Mouse (Mus musculus) WW6 (cell line): ENCODE data around the gene Adgrl3.
A peak's percentile ranks its signal among the peaks of the same experiment; 100 is the strongest.
"Not testable (repeated sequence)": the region's sequence is repeated elsewhere in the genome, so short reads cannot be mapped to it uniquely, and the experiment has no call there.

Experiments used
- DNase-seq: peaks from one replicate; pipeline ENCODE4 v3.0.0-alpha.2; 2013; ENCODE audit warnings: low read depth, low spot score

Gene Adgrl3

DNA sequence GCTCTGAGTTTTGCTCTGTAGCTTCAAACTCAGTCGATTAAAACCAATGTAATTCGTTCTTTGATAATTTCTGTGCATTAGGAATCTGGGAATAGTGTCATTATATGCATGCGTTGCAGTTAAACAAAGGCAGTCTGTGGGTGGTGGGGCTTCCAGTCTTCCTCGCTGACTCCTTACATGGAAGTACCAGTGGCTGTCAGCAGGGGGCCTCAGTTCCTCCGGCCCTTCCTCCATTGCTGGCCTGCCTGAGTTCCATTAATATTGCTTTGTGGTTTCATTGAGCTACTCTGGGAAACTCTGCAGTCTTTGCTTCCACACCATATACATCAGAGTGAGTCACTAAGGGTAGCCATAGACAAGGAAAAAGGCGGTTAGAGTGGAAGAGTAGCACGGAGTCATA, 356.1 kb downstream of the Adgrl3 start:
- DNase-seq: no peak

DNA sequence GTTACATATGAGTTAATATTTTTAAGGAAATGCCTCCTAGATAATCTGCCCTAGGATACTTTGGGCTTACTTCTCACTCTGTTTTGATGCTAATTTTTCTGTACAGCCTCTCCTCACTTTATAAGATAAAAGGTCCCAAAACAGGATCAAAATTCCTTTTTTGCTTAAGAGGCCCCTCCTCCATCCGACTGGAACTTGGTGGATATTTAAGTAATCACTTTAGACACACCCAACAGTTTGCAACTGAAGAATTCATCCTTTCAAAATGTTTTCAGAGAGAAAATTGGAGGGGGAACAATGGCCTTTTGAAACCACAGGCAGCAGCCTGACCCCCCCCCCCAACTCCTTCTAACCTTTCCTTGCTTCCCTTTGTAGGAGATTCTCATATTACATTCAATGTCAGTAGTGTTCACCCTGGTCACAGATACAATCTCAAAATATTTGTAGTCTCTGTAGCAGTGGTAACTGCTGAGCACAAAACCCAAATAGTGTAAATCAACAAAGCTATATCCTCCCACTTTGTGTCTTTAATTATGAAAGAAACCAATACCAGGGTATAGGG, 385.7 kb downstream of the Adgrl3 start:
- no peak for DNase-seq

DNA sequence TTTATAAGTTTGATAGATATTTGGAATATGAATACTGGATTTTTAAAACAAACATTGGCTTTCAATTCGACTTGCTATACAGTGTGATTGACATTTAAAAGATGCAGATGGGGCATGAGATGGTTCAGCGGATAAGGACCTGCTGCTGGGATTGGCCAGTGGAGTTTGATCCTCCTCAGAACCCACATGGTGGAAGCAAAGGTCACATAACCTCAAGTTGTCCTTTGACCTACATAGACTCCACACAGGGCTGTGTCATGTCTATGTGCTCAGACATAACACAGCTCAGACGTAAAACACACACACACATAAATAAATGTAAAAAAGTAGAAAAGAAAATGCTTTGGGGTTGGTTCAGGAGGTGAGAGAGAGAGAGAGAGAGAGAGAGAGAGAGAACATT, 397.4 kb downstream of the Adgrl3 start:
- DNase-seq: no peak

DNA sequence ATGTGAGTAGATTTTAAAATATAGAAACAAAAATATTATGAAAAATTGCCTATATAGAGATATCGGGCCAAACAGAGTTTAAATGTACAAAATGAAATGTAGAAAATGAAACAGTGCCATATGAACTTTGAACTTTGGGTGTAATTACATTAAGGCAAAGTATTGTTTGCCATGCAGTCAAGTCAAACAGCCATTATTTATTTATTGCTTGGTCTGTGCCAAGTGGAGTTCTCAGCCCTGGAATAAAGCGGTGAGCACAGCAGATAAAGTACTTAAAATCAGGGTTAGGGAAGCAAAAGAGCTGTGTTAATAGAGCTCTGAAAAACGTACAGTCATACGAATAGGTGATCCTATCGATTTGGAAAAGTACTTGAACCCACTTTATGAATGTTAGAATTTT, 407.5 kb downstream of the Adgrl3 start:
- DNase-seq: no peak

DNA sequence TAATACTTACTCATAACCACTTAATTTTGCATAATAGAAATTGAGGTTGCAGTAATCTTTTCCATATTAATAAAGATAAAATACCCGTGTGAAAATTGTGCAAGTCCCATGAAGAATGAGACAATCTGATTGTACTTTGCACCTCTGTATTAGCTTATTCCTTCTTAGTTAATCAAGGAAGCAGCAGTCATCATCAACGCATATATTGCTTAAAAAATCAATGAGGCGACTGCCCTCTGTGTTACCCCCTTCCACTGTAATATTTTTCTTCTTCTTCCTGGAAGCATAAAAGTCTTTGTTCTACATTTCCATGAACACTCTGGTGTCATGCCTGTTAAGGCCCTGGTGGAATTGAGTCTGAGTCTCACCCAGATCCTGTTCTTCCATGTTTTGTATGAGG, 416.4 kb downstream of the Adgrl3 start:
- DNase-seq: no peak

DNA sequence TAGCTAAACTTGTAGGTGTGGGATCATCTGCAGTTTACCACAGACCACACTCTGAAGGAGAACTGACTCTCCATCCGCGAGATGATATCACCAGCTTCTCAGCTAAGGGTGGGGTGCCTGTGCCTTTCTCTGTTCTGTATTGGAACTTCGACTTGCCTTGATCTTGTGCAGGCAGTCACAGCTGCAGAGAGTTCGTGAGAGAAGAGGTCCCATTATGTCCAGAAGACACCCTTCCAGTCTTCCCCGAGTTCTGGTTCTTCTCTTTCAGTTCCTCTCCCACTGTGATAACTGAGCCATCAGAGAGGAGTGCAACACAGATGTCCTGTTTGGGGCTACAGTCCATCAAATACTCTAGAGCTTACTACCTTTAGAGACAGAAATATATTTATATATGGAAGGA, 422.2 kb downstream of the Adgrl3 start:
- DNase-seq: no peak

DNA sequence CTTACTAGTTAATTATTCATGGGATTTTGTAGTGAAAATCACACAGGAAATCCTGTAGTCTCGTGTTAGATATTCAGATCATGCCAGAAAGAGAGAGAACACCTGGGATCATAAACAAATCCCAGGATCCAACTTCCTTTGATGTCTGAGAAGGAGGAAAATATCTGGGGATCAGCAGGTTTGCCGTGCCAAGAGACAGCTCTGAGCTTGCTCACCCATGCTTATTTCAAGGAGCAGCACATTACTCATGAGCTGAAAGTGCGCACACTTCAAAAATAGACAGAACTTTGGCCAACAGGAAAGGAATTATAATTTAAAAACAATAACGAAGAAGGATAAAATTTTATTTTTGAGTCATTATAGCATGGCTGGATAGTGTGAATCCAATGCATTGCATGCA, 446.0 kb downstream of the Adgrl3 start:
- DNase-seq: no peak

DNA sequence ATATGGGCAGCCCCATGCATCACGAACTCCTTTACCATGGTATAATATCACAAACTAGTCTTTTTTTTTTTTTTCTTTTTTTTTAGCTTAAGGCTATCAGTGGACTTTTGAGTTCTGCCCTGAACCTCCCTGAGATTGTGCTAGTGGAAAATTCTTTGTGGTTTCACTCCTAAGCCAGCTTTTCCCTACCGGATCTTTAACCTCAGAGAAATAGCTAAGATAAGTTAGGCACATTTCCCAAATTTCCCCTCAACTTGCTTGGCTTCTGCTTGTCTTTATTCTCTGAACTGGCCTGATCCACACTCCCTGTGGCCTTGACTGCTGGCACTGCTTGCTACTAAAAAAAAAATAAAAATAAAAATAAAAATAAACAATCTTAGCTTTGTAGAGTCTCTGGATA, 454.7 kb downstream of the Adgrl3 start:
- DNase-seq: no peak

DNA sequence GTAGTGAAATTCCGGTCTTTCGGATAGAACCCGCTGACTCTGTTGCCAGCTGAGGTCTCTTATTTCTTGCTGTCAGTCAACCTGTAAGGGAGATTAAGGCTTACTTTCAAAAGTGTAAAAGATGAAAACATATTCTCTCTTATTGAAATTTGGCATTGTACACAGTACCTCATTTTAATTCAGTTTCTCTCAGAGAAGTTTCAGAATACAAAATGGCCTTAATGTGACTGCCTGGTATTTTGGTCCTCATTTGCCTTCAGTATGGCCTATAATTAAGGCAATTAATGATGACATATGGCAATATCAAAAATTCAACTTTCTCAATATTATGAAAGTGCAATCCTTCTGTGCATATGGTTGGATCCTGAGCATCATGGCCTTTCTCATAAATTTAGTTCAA, 455.5 kb downstream of the Adgrl3 start:
- DNase-seq: no peak

DNA sequence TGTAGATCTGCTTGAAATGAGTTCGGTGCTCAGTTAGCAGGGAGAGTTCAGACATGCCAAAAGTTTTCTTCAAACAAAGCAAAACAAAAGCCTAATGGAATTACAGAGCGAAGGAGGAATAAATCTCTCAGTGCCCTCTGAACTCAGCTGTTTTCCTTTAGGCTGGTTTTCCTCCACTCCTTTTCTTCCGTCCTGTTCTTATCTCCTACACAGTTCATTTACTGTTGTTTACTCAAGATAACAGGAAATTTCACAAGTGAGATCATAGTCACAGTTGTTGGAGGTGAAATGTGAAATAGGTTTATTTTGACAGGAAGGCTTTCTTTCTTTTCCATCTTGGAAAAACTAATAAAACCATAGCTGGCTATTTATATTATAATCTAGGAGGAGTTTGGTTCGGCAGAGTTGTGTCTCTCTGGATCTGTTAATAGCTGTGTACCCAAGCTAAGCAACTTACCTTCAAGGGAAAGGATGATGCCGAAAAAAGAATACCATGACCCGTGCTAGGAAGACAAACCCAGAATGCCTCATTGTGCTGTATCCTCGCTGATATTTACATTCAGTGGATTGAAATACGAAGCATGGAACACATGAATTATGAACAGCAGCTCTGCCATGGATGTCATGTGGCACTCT, 456.2 kb downstream of the Adgrl3 start:
- no peak for DNase-seq

DNA sequence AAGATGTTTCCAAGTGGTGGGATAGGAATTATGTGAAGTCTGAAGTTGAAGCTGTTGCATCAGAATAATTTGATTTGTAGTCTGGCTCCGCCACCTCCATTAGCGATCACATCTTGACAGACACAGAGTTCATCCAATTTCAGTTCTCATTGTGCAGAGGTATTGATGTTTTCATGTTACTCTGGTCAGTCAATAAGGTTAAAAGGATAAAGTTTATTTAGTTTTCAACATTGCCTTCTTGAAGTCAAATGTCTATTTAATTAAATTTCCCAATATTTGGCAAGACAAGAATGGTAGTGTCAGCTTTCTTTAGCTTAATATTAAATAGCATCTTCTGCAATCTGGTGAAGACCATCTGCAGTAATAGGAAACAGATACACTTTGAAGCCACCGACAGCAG, 461.0 kb downstream of the Adgrl3 start:
- no peak for DNase-seq

DNA sequence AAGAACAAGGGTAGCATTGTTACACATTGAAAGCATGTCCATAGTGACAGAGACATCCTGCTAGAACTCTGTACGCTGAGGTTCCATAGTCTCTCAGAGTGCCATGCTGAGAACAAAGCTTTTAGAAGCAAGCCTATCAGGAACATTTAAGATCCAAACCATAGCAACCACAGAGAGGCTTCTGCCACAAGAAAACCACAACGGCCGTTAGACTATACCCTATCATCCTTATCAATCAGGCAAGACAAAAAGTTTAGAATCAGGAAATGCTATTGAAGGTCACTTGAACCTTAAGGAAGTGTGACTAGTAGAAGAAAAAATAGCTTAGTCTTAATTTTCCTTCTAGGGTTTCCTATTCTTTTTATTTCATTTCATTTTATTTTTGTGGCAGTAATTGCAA, 464.0 kb downstream of the Adgrl3 start:
- no peak for DNase-seq

DNA sequence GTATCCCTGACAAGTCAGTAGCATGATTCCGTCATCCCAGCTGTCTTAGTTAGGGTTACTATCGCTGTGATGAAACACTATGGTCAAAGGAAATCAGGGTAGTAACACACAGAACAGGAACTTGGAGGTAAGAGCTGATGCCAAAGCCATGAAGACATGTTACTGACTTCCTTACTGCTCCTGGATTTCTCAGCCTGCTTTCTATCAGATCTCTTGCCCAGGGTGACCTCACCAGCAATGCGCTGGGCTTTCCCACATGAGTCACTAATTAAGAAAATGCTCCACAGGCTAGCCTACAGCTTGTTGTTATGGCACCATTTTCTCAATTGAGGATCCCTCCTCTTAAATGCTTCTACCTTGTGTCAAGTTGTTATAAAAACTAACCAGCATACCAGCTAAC, 481.1 kb downstream of the Adgrl3 start:
- no peak for DNase-seq

DNA sequence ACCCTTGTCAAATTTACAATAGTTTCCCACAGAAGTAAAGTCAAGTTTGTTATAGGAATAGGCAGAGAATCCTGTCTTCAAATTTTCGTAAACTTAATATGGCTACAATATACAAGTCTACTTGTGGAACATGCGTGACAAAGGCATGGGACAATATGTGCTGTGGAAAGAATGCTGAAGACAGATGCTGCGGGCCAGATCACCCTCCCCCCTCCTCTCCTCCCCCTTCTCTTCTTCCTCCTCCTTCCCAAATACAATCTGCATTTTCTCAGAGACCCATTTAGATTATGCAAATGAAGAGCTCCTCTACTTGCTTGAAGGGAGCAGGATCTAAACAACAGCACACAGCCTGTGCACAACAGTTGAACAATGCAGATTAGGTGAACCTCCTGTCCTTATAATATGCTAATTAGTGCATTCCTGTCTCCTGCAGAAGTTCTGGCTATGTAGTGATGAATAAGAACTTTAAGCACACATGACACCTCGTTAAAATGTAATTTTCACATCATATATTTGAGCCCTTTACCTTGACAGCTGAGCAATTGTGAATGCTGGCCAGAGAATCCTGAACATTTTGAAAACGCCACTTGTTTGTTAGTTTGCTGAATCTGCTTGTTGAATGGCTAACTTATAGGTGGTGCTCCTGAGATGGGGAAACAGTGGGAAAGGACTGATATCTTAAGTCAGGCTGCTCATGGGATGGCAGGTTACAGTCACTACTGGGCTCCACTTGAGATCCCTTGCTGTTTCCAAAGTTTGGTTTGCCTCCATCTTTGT, 499.0 kb downstream of the Adgrl3 start:
- no peak for DNase-seq

DNA sequence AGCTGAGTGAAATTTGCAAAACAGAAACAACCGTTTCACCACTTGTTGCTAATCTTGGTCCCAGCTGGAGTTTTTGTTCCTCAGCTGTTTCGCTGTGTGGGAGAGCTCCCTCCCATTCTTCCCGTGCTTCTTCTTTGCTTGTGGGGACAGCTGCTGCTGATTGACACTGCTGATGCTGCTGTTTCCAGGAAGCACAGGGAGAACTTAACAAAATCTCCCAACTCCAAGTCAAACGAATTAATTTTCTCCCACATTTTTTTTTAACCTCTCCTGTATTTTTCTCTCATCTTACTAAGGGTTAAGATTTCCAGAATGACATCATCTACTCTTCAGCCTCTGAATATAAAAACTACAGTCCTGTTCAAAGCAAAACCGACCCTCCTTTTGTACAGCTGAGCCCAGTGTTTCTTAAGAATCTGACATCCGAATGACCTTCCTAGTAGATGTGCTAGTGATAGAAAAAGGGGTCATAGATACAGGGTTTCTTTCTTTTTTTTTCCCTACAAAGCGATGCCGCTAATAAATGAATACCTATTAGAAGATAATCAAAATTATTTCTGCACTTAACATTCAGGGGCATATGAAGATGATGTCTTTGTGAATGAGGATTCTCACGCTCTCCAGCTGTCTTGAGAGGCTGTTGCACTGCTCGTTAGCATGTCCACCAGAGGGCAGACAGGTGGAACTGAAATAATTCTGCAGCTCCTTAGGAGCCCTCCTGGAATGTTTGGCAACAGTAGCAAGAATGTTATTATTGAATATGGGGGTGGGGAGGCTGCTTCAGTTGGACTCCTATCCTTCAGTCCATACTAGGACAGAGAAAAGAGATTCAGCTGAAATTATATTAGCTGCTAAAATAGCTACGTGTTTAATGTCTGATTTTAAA, 499.8 kb downstream of the Adgrl3 start:
- DNase-seq: no peak

DNA sequence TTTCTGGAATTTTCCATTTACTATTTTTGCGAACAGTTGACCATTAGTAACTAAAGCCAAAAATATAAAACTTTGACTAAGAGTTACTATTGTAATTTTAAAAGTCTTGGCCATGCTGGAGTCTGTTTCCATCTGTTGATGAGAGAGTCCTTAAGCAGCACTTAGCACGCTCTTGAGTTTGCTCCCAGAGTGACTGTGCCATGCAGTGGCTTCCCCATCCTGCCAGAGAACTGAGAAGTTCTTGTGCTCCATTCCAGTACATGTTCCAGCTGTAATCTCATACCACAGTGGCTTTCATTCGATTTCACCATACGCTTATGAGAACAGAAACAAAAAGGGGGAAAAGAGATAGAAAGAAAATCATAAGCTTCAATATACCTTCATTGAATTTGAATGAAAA, 502.8 kb downstream of the Adgrl3 start:
- no peak for DNase-seq

DNA sequence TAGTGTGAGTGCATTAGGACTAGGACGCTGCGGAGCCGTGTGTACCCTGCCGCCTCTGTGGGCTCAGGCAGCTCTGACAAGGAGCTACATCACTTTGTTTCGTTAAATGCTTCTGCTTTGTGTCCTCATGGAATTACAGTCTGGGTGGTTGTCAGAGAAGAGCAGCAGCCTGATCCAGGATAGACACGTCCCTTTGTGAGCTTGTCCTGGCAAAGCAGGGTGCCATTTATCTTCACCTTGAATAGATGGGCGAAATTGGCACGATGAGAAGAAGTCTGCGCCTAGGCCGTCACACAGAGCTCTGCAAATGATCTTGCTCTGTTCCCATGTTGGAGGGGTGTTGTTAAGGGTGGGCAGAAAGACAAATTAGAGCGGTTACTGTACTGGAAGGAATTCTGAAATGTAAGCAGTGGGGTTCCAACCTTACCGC, 504.6 kb downstream of the Adgrl3 start:
- DNase-seq: no peak

DNA sequence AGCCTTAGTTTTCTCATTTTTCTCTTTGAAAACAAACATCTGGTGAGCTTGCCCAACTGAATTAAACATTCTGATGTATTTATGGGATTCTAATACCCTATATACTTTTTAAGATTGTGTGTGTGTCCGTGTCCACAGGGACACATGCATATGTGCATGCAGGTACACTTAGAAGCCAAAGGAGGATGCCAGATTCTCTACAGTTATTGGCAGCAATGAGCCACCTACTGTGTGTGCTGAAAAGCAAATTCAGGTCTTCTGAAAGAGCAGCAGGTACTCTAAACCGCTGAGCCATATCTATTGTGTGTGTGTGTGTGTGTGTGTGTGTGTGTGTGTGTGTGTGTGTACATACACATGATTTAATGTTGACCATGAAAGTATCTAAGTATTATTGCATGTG, 505.4 kb downstream of the Adgrl3 start:
- no peak for DNase-seq

DNA sequence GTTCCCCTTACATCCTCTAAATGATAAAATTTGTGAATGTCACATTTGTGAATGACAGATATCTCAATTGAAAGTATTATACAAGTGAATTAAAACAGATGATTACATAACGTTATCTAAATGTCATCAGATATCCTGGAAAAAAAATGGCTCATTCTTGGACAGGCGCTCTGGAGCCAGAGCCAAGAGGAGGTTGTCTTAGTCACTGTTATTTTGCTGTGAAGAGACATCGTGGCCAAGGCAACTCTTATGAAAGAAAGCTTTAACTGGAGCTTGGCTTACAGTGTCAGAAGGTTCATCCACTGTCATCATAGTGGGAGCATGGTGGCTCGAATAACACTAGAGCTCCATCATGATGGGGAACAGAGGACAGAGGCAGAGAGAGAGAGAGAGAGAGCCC, 511.7 kb downstream of the Adgrl3 start:
- DNase-seq: no peak

DNA sequence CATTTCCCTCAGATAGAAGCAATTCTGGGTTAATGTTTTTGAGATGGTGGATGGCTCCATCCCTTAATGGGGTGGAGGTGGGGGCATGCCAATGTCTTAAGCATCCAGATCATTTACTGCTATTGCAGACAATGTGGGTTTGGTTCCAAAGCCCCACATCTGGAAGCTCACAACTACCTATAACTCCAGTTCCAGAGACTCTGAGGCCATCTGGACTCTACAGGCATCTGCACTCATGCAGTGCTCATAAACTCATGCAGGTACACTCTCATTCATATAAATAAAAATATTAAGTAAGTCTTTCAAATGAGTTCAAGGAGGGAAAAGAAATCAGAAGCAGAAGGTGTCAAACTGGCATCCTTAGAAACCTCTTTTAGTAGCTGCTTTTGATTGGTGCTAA, 530.3 kb downstream of the Adgrl3 start:
- no peak for DNase-seq

DNA sequence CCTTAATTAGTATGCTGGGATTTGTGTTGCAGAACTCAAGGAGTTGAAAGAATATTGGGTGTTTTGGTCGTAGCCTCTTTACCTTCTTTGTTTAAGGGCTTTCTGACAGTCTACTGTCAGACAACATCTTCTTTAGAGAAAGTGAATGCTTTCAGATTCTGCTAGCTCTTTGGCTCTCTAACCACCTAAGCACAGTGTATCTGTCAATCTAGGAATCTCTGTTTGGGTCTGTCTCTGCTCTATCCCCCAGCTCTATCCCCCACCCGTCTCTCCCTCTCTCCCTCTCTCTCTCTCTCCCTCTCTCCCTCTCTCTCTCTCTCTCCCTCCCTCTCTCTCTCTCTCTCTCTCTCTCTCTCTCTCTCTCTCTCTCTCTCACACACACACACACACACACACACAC, 535.2 kb downstream of the Adgrl3 start:
- DNase-seq: not testable (repeated sequence)

DNA sequence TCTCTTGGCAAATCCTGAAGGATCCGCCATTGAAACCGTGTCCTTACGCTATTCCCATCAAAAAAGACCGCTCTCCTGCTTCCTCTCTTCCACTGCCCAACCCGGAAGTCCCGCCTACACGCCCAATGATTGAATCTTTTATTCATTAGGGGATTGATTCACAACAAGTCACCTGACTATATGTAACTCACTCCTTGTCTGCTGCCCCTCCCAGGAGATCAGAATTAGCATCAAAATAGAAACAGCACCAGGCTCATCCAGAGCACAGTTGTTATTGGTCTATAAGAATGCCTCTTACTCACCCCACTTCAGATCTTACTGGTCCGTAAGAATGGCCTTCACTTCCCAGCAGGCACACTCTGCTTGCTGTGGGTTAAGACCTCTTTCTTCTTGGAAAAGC, 536.1 kb downstream of the Adgrl3 start:
- peak; percentile 69 for DNase-seq
